Mouse (Mus musculus) heart, postnatal 10 days (tissue): Measurements from ENCODE around the gene Keap1. TPM values are rescaled to one million over a fixed set of nuclear protein-coding genes. Genes with fewer than 3 reads are reported as not detected.
"Not testable (repeated sequence)": the region's sequence is repeated elsewhere in the genome, so short reads cannot be mapped to it uniquely, and the experiment has no call there.

ENCODE experiments used
- DNase-seq, 2 experiments: peaks; one replicate each; pipeline ENCODE4 v3.0.0; 2021
- intact Hi-C: fragments of 180-260 bp; cut with DNase I; formaldehyde crosslinking; loops from one replicate; pipeline ENCODE4 v1.15.1; 2025
- total RNA-seq, 2 experiments: library from RNA; stranded (reverse); gene quantifications; 2 replicates each; pipeline ENCODE4 v1.2.3; 2021

The Keap1 gene
- 10 to 100 TPM; 38.5 to 39.5 TPM for total RNA-seq

DNA sequence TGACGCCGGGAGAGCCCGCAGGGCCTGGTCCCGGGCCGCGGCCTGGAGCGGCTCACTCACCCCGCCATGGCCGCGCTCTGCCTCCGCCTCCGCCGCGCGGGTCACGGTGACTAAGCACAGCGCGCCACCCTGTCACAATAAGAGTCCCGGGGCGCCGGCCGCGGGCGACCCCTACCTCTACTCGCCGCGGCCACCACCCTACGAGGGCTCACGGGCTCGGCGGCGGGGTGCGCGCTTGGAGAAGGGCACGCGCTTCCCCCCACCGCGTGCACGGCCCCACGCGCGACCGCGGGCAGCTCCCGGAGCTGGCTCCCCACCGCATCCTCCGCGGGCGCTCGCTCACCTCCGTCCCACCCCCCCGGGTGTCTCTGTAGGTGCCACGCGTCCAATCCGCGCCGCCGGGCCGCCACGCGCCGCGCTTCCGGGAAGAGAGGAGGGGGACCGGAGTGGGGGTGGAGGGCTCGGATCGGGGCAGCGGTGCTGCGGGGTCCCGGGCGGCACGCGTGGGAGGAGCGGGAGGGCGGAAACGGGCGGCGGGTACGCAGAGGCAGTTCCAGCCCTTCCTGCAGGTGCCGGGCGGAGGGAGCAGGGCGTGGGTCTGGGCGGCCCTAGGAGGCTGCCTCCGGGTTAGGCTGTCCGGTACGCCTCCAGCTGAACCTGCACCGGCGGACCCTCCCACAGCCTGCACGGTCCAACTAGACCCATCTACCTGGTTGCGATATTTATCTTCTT lies at the start of gene Keap1:
Keap1 (minus strand) TSS at position 629 of the 732 bp plus-strand sequence.
- DNase-seq = peak; percentile 88 to 89
- intact Hi-C loops = loop anchor here (1.0 to 5.0 kb wide), 3 partner anchors 26 to 118 kb away; partner anchors contain the start of genes Atg4d and Cdkn2d

DNA sequence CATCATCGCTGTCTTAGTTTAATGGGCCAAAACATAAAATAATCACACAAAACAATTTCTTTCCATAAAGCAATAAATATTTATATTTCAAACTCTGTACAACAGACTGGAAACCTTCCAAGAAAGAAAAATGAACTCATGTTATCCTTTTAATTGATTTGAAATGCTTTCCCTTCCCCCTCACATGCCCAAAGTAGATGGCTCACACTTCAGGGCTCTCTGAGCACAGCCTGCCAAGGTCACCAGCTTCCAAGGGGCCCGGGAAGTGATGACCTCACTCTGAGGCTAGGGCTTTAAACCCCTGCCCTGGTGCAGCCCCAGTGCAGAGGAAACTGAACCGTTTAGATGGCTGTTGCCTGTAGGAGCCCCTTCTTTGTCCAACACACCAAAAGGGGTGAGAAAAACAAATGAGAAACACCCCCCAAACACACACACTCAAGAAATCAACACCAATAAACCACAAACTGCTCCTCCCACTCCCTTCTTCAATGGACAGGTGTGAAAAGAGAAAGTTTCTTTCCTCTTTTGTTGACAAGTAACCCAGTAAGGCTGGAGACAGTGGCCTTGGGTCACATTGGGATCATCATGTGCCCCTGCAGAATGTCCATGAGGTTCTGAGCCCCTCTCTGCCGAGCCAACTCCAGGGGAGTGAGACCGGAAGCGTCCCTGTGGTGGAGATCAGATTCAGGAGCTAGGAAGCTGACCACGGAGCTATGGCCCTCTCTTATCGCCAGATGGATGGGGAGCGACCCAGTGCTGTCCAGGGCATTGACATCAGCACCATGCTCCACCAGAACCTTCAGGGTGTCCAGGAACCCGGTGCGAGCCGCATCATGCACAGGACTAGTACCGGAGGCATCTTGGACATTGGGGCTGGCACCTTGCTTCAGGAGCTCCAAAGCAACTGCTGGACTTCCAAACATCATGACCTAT lies 49.5 kb upstream of the Keap1 start:
- intact Hi-C loops = no loop called here
- peak in 1 of 2 experiments; percentile 41 for DNase-seq

DNA sequence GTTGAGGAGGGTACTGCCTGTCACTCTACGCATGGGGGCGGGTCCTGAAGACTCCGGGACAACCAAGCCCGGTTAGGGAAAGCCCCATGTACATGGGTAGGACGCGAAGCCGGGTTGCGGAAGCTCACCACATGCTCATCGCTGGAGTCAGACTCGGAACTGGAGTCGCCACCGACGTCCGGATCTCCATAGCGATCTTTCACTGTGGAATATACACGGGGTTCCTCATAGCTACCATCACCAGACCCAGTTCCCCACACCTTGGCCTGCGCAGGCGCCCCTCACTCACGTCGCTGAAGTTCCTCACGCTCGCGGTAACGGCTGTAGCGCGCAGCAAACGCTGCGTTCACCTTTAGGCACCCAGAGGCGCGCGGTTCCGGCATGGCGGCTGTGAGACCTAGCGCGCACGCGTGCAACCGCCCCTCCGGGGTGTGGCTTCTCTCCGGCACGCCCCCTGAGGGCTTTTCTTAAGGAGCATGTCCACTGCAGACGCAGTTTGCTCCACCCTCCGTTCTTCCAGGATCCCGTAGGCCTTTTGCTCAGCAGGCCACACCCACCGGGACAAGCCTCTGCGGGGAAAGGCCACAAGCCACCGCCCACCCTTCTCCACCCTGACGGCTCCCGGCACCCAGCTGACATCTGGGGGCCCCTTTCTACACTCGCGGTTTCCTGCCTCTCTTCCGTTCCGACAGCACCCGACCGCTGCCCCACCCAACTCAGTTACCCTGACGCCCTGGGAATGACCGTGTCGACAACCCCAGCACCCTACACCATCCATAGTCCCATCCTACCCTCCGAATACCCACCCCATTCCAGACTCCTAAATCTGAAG lies 48.6 kb upstream of the Keap1 start, which contains the start of gene Kri1:
Kri1 (minus strand) TSS at position 399 of the 832 bp plus-strand sequence.
- DNase-seq = peak; percentile 98 to 99
- intact Hi-C loops = loop anchor here (2.0 kb wide), 1 partner anchor 19 kb away; no protein-coding TSS in a partner anchor

DNA sequence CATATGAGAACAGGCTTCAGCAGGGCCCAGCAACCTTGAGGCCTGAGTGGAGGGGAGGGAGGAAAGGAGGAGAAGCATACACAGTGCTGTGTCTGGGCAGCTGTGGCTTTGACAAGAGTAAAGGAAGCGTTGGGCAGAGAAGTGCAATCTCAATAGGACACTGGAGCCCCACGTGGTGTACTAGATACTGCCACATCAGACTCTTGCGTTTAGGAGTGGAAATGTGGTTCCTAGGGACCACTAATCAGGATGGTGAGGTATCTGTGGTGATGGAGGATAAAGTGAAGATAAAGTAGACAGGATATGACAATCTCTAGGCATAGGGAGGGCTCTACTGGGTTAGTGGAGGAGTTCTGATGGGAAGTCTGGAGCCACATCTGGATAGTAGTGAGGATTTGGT lies 47.6 kb upstream of the Keap1 start:
- intact Hi-C loops = loop anchor here (2.0 kb wide), 1 partner anchor 18 kb away; no protein-coding TSS in a partner anchor
- no peak for DNase-seq

DNA sequence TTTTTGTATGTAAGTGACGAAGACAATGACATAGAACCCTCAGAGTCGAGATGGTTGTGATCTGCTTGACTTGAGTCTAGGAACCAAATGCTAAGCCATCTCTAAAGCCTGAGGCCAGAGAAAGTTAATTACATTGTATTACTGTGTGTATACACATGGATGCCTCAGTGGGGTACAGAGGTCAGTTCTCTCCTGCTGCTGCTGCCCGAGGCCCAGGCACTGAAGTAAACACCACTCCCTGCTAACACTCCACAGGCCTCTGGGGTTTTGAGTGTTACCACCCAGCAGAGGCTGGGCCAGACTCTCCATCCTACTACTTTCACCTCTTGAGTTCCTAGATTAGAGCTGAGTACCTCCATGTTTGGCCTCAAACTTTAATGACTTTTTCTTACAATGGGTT lies 44.8 kb upstream of the Keap1 start:
- no peak for DNase-seq
- intact Hi-C loops = no loop called here

DNA sequence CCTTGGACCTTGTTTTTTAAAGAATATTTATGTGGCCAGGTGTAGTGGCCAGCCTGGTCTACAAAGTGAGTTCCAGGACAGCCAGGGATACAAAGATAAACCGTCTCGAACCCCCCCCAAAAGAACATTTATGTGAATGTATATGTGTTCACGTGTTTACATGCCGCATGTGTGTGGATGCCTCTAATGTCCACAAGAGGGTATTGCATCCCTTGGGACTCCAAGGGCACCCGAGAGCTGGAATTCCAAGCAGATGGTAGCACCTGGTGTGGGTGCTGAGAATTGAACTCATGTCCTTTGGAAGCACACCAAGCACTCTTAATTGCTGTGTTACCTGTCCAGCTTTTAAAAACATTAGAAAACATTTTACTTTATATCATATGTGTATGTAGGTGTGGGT lies 44.4 kb upstream of the Keap1 start:
- no peak for DNase-seq
- intact Hi-C loops = no loop called here

DNA sequence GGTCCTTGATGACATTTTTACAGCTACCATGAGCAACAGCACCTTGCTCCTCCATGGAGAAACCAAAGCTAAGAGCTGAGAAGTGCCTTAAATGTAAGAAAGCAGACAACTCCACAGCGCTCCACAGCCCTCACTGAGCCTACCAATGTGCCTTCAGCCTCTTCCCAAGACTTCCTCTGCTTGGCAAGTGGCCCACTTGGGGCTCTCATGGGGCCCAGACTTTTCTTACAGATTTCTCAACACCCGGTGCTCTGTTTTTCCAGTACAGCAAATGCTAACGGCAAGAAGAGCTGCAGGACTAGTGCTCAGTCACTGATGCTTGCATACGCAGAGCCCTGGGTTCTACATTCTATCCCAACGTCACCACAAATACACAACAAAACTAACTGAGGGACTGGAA lies 38.6 kb upstream of the Keap1 start:
- DNase-seq = no peak
- intact Hi-C loops = no loop called here

DNA sequence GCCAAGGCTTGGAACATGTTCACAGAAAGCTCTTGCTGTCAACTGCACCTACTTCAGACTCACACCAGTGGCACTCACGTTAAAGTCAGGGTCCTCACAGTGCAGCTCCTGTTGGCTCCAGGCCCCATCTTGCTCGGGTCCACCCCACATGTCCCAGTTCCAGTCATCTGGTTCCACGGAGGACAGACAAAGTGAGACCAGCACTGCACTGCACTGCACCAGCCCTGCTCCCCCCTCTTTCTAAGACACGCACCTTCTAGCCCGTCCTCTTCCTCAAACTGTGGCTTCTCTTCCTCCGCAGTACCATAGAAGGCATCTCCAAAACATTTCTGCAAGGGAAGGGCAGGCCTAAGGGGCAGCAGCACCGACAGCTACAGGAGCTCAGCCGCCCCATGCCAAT lies 37.1 kb upstream of the Keap1 start:
- no peak for DNase-seq
- intact Hi-C loops = no loop called here

DNA sequence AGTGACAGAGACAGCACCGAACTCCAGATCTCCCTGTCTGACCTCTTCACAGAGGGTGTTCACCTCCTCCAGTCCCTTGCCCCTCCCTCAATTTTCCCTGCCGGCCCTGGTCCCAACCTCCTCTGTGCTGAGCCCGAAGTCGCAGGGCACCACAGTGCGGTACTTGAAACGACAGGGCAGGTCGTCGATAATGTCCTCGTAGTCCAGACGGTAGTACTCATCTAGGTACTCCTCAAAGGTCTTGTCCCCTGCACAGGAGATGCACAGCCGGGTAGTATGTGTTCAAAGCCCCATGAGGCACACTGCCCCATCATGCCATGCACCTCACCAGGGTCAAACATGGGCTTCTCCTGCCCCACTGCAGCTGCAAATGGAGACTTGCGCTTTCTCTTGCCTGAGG lies 36.6 kb upstream of the Keap1 start:
- intact Hi-C loops = no loop called here

DNA sequence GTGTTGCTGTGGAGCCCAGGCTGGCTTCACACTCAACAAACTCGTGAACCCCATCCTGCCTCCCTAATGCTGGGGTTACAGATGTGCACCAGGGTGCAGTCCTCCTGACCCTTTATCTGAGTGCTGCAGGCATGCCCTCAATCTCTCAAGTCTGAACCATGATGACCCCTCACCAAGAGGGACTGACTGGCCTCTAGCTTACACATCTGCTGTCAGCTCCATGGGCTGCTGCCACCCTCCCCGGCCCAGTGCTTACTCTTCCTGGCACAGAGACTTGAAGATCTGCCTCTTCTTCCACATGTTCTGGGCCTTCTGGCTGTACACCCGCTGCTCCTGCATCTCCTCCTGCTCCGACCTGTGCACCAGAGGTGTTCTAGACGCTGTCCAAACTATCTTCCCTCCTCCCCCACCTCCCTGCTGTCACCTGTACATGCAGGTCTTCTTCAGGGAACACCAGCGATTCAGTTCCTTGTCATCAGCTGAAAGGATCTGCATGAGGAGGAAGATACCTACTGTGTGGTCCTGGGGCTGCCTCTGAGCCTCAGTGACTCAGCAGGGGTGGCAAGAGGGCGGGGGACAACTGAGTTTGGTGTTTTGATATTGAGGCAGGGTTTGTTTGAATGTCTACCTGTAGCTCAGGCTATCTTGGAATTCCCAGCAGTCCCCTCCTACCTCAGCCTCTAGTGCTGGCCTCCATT lies 36.0 kb upstream of the Keap1 start:
- no peak for DNase-seq
- intact Hi-C loops = no loop called here

More for the DNA sequence above, 36.6 kb upstream of the Keap1 start:
- DNase-seq = no peak

DNA sequence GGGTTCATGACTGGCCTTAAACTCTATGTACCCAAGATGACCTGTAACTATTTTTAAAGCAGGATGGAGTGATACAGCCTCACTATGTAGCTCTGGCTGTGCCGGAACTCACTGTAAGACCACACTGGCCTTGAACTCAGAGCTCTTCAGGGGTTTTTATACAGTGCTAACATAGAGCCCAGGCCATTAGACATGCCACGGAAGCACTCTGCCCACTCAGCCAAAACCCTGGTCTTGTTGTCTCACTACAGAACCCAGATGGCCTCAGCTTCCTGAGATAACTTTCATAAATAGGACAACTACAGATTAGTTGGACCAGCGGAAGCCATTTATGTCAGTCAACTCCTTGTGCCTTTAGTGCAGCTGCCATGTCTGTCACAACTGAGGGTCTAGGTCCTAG lies 35.2 kb upstream of the Keap1 start:
- DNase-seq = no peak
- intact Hi-C loops = no loop called here

DNA sequence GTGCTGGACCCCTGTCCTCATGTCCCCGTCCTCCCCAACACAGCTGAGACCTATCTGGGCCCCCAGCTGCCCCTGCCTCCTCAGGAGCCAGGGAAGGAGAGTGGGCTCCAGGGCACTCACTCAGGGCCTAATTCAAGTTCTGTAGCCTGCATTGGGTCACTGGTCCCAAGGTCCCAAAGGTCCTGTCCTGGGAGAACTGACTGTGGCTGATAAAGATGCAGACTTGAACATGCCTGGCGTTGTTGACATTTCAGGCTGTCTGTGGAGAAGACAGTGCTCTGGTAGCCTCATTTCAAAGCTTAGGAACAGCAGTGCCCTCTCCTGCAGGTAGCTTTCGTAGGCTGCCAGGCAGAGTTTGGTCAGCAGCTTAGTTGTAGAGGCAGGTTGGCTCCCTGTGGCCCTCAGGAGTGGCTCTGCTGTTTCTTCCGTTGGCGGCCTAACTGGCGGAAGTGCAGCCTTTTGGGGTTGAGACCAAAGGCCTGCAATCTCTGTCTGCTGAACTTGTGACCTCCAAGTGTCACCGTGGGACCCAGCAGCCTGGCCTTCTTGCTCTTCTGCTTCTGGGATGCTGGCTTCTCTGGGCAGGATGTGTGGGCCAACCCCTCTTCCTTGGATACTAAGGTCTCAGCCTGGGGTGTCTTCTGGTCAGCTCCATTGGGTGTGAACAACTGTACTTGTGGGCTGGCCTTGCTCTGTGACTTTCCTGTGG lies 34.5 kb upstream of the Keap1 start:
- intact Hi-C loops = no loop called here
- no peak for DNase-seq

DNA sequence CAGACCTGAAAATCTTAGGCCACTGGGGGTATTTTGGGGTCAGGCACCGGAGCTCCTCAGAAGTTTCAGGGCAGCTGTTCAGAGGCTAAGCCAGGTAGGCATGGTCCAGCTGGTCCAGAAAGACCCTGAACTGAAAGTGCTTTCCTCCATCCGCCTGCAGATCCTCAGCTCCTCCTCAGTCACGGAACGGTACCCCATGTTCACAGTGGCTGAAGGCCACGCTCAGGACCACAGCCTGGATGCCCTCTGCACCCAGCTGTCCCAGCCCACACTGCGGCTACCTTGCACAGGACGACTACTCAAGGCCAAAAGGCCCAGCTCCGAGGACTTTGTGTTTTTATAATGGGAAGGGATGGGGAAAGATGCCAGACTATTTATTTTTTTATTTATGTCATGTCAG lies 33.9 kb upstream of the Keap1 start:
- no peak for DNase-seq
- intact Hi-C loops = no loop called here

DNA sequence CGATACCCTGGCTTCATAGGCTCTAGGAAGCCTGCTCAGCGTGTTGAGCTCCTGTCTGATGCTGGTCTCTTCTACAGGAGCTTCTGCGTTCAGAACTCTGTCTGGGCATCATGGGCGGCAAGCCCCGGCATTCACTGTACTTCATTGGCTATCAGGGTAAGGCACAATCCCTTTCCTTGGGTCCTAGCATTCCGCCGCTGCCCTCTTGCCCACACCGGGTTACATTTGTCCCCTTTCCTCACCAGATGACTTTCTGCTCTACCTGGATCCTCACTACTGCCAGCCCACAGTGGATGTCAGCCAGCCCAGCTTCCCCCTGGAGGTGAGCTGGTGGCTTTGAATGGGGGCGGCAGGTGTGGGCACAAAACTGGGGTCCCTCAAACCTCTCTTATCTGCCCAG lies 33.2 kb upstream of the Keap1 start:
- intact Hi-C loops = no loop called here
- no peak for DNase-seq

DNA sequence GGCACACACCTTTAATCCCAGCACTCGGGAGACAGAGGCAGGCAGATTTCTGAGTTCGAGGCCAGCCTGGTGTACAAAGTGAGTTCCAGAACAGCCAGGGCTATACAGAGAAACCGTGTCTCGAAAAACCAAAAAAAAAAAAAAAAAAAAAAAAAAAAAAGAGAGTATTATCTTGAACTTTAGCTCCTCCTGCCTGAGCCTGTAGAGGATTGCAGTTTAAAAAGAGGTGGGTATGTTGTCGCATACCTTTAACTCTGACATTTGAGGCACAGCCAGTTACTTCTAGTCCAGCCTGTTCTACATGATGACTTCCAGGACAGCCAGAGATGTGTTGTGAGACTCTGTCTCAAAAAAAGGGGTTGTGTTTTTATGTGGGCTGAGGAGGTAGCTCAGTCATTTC lies 30.4 kb upstream of the Keap1 start:
- intact Hi-C loops = loop anchor here (2.0 kb wide), 1 partner anchor 17 kb away; the partner anchor contains the start of gene Kri1
- DNase-seq = not testable (repeated sequence)

DNA sequence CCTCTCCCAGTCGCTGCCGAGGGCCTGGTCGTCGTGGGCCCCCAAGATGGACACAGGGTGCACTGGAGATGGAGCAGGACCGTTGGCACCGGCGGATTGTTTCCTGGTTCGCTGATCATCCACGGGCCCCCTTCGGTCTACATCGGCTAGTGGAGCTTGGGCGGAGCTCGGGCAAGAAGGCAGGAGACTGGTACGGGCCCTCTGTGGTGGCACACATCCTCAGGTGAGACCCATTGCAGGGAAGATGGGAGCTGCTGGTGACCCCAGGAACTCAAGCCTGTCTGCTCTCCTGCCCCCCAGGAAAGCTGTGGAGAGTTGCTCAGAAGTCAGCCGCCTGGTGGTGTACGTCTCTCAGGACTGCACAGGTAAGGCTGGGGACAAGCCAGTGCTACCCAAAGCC lies 29.1 kb upstream of the Keap1 start:
- DNase-seq = no peak

DNA sequence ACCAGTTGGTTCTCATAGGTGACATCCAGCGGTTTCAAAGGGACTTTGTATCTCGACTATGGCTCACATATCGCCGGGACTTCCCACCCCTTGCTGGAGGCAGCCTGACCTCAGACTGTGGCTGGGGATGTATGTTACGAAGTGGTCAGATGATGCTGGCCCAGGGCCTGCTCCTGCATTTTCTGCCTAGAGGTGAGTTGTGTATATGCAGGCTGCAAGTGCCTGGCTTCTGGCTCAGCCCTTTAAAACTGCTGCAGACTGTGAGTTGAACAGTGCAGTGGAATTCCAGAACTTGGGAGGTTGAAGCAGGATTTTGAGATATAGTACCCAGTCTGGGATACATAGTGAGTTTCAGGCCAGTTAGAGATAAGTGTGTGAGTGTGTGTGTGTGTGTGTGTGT lies 27.7 kb upstream of the Keap1 start:
- no peak for DNase-seq
- intact Hi-C loops = no loop called here

More for the DNA sequence above, 29.1 kb upstream of the Keap1 start:
- intact Hi-C loops = loop anchor here (2.0 kb wide), 1 partner anchor 18 kb away; the partner anchor contains the start of gene Kri1

DNA sequence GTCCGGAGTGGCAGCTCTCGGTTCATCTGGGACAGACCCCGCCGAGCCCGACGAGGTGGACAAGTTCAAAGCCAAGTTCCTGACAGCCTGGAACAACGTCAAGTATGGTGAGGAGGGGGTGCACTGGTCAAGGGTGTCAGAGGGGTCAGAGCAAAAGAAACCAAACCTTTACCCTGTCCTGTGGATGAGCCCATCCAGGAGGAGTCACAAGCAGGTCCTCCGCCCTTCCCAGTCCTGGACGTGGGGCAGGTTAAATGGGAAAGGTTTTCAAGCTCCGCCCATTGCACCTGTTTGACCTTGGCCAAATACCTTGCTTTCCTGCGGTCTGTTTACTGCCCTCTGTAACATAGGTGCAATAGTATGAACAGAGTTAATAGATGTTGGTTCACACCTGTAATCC lies 26.4 kb upstream of the Keap1 start:
- peak in 1 of 2 experiments; percentile 34 for DNase-seq
- intact Hi-C loops = loop anchor here (1.0 kb wide), 1 partner anchor 27 kb away; no protein-coding TSS in a partner anchor

DNA sequence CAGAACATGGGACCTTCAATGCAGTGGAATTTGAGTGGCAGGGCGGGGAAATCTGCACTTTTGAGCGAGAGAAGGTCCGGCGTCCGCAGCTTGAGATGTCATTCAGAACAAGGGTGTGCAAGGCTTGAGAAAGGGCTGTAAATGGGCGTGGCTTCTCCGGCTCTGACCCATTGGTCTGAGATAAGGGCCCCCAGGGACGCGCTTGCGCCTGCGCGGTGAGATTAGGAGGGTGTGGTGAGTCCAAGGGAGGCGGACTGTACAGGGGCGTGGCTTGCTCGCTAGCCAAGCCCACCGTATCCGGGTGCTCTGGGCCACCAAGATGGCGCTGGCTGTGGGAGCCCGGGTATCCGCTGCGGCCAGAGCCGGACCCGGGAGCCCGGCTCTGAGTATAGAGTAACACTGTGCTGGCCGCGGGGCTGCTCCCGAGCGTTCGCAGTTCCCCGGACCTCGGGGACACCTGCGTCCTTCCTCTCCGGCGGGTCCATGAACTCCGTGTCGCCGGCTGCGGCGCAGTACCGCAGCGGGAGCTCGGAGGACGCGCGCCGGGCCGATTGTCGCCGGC lies 25.9 kb upstream of the Keap1 start, which contains the start of gene Atg4d:
Atg4d (plus strand) TSS at position 294 of the 562 bp plus-strand sequence.
- intact Hi-C loops = loop anchor here (1.0 kb wide), 1 partner anchor 27 kb away; no protein-coding TSS in a partner anchor
- peak; percentile 99 for DNase-seq
